Mouse (Mus musculus): ENCODE results near the gene Otulin.

Otulin gene

GRCm38 (mm10) chr15:27503801-27504730, 126.4 kb downstream of the Otulin start:
- TF ChIP-seq GATA4 (IDR thresholded peaks at IDR 0.05; ENCODE audit: insufficient replicate concordance, low read length): no peak

GRCm38 (mm10) chr15:27503221-27503620, 127.3 kb downstream of the Otulin start:
- TF ChIP-seq GATA4 (IDR thresholded peaks at IDR 0.05; ENCODE audit: insufficient replicate concordance, low read length): no peak

- TF ChIP-seq GATA4 (IDR thresholded peaks at IDR 0.05; ENCODE audit: insufficient replicate concordance, low read length): no peak
Measured at GRCm38 (mm10) chr15:27502338-27502737, 128.2 kb downstream of the Otulin start.

GRCm38 (mm10) chr15:27500390-27500789, 130.1 kb downstream of the Otulin start:
- TF ChIP-seq GATA4 (IDR thresholded peaks at IDR 0.05; ENCODE audit: insufficient replicate concordance, low read length): no peak

GRCm38 (mm10) chr15:27498078-27498477, 132.4 kb downstream of the Otulin start:
- no peak for TF ChIP-seq GATA4 (IDR thresholded peaks at IDR 0.05; ENCODE audit: insufficient replicate concordance, low read length)

- TF ChIP-seq GATA4 (IDR thresholded peaks at IDR 0.05; ENCODE audit: insufficient replicate concordance, low read length): no peak
Measured at GRCm38 (mm10) chr15:27497300-27497997, 133.0 kb downstream of the Otulin start.

GRCm38 (mm10) chr15:27496596-27497299, 133.7 kb downstream of the Otulin start:
- TF ChIP-seq GATA4 (IDR thresholded peaks at IDR 0.05; ENCODE audit: insufficient replicate concordance, low read length): no peak

- TF ChIP-seq GATA4 (IDR thresholded peaks at IDR 0.05; ENCODE audit: insufficient replicate concordance, low read length): no peak
Measured at GRCm38 (mm10) chr15:27495981-27496401, 134.5 kb downstream of the Otulin start.

- TF ChIP-seq GATA4 (IDR thresholded peaks at IDR 0.05; ENCODE audit: insufficient replicate concordance, low read length): no peak
Measured at GRCm38 (mm10) chr15:27493516-27493915, 137.0 kb downstream of the Otulin start.

- no peak for TF ChIP-seq GATA4 (IDR thresholded peaks at IDR 0.05; ENCODE audit: insufficient replicate concordance, low read length)
Measured at GRCm38 (mm10) chr15:27492734-27493133, 137.8 kb downstream of the Otulin start.

All from liver, adult (tissue).